Mouse (Mus musculus) lung, embryonic 15.5 days (tissue): ENCODE results near the gene Kiz. TPM values are rescaled to one million over a fixed set of nuclear protein-coding genes. Genes with fewer than 3 reads are reported as not detected.

Experiments used
- ATAC-seq: fragments of 200-750 bp; cut with Nextera tagmentation; 2 replicates; pipeline ENCODE4 v1.8.0; 2017; ENCODE audit warnings: moderate number of reproducible peaks, borderline replicate concordance; ENCODE audit not compliant: low FRiP score, low TSS enrichment; ENCODE audit errors: extremely low read depth
- H3K27ac ChIP-seq: fragments of 300-500 bp; sonication (generic); 2 replicates; pipeline ENCODE4 v1.5.1; 2015; ENCODE audit warnings: moderate library complexity, mild to moderate bottlenecking, inconsistent platforms
- H3K27me3 ChIP-seq: fragments of 300-500 bp; sonication (generic); 2 replicates; pipeline ENCODE4 v1.6.1; 2015; ENCODE audit warnings: inconsistent platforms
- H3K36me3 ChIP-seq: fragments of 300-500 bp; sonication (generic); 2 replicates; pipeline ENCODE4 v1.6.1; 2015; ENCODE audit warnings: inconsistent platforms
- H3K4me1 ChIP-seq: fragments of 300-500 bp; sonication (generic); 2 replicates; pipeline ENCODE4 v1.6.1; 2015; ENCODE audit warnings: inconsistent platforms
- H3K4me2 ChIP-seq: fragments of 300-500 bp; sonication (generic); 2 replicates; pipeline ENCODE4 v1.6.1; 2015; ENCODE audit warnings: inconsistent platforms, mild to moderate bottlenecking, moderate library complexity
- H3K4me3 ChIP-seq: fragments of 300-500 bp; sonication (generic); 2 replicates; pipeline ENCODE4 v1.5.1; 2015; ENCODE audit warnings: mild to moderate bottlenecking, inconsistent platforms
- H3K9ac ChIP-seq: fragments of 300-500 bp; sonication (generic); 2 replicates; pipeline ENCODE4 v1.6.1; 2015; ENCODE audit warnings: inconsistent platforms
- H3K9me3 ChIP-seq: fragments of 300-500 bp; sonication (generic); 2 replicates; pipeline ENCODE4 v1.6.1; 2016; ENCODE audit warnings: inconsistent platforms
- WGBS: fragments of 180-500 bp; shearing (Covaris S2); methylation state at CpG from one replicate; pipeline ENCODE4 v1.1.7; 2015; 5-methylcytosine and 5-hydroxymethylcytosine counted together
- polyA plus RNA-seq: library from polyadenylated mRNA; unstranded; fragments of >200 nt; fragmentation: Nextera tagmentation; extraction: Ambion mirVana; gene quantifications from 2 replicates; pipeline ENCODE4 v1.2.1, GENCODE M21; 2015

Kiz gene
- polyA plus RNA-seq, 1 experiment from 2014 or later, result 34.9 TPM

DNA sequence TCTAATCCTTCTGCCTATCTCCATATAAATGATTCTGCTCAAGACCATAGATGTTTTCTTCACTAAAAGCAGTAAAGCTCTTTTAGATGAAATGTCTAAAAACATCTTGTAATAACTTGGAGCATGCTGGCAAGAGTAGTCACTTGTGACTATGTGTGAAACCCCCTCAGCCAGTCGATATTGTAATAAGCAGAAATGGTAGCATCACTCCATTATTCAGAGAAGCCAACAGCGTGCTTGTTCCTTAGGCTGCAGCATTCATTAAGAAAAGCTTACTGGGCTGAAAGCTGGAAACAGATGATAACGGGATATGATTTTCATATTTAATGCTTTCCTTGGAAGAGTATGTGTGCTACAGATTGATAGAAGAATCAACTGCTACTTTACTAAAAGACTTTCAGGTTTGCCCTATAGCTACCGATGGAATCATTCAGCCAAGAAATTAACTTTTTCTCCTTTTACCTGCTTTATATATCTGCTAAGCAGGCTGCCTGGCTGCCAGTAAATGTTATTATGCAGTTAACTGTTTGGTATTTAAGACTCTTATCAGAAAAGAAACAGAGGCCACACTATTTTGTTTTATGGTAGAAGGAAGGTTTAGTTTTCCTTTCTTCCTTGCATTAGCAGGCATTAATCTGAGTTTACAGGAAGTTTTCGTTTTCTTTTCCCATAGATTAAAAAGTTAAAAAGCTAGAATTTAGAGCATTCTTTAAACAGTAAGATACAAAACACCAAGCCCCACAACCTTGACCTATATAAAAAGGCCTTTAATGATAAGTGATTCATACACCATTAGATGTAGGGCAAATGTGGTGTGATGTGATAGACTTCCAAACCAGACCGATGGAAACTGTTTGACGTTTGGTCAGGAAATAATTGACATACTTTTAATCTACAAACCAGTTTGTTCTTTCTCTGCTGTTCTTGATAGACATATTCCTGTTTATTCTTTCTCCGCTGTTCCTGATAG is 15.9 kb downstream of the Kiz start:
- 57% methylated on average over 8 of the region's 8 CpGs for whole genome bisulfite sequencing
- 0 out of 2 replicates have a peak, but pooled peaks cover 2% of the 10 kb centered on the region for H3K36me3 ChIP-seq
- H3K9ac ChIP-seq, result no peak overlapping the region
- H3K4me3 ChIP-seq, result no peak overlapping the region
- H3K27ac ChIP-seq, result no peak overlapping the region
- 0 out of 2 replicates have a peak, but pooled peaks cover under 1% of the 10 kb centered on the region for H3K4me1 ChIP-seq
- H3K4me2 ChIP-seq, result no peak overlapping the region
- ATAC-seq, result no peak
- no peaks in the 10 kb centered on the region for H3K9me3 ChIP-seq
- no peaks in the 10 kb centered on the region for H3K27me3 ChIP-seq

DNA sequence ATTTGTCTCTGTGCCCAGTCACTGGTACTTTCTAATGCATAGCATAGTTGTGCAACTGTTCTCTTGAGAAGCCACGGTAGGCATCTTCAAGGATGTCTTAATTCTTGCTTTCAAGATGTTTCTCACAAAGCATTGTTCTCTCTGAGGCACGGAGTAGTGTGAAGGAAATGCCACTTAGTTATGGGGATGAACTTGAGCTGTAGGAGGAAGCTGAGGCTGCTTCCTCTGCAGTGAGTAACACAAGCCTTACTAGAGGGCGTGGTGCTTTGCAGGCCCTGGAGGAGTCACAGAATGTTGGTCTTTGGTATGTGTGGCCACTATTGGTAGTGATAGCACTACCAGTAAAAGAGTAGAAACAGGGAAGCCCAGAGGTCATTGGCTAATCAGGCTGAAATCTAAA is 17.0 kb downstream of the Kiz start:
- Histone ChIP-seq H3K4me3 (no peak overlapping the region), H3K4me1 (0 out of 2 replicates have a peak, but pooled peaks cover 4% of the 10 kb centered on the region), H3K27me3 (no peaks in the 10 kb centered on the region), H3K27ac (no peak overlapping the region), H3K4me2 (no peak overlapping the region), H3K9me3 (no peaks in the 10 kb centered on the region), H3K36me3 (0 out of 2 replicates have a peak, but pooled peaks cover 2% of the 10 kb centered on the region), H3K9ac (no peak overlapping the region)
- WGBS, result 54% methylated on average over 3 of the region's 3 CpGs
- no peak for ATAC-seq

DNA sequence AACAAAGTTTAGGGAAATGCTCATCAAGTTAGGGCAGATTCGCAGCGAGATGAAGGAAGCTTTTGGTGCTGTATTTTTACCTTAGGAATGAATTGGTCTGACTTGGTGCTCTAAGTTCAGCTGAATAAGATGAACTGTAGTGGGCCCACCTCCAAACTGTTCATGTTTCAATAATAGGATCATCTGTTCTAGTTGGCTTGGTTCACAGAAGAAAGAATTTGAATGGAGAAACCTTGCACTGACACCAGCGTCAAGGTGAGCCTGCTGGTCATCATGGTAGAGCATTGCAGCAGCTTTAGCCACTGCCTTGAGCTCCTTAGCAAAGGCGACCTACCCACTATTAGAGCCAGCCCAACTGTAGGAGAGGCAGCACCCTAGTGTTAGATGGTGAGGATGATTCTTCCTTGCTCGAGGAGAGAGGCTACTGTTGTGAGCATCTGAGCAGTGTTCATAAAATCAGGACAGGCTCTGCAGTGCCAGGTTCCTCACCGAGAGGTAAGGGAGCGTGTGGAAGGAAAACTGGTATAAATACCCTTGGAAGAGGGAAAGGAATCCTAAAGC is 18.3 kb downstream of the Kiz start:
- Histone ChIP-seq H3K27me3 (no peaks in the 10 kb centered on the region), H3K36me3 (0 out of 2 replicates have a peak, but pooled peaks cover 2% of the 10 kb centered on the region), H3K4me3 (no peak overlapping the region), H3K27ac (no peak overlapping the region), H3K4me2 (no peak overlapping the region), H3K4me1 (0 out of 2 replicates have a peak, but pooled peaks cover 4% of the 10 kb centered on the region), H3K9ac (no peak overlapping the region), H3K9me3 (no peaks in the 10 kb centered on the region)
- no peak for ATAC-seq
- 83% methylated on average over 7 of the region's 7 CpGs for WGBS

DNA sequence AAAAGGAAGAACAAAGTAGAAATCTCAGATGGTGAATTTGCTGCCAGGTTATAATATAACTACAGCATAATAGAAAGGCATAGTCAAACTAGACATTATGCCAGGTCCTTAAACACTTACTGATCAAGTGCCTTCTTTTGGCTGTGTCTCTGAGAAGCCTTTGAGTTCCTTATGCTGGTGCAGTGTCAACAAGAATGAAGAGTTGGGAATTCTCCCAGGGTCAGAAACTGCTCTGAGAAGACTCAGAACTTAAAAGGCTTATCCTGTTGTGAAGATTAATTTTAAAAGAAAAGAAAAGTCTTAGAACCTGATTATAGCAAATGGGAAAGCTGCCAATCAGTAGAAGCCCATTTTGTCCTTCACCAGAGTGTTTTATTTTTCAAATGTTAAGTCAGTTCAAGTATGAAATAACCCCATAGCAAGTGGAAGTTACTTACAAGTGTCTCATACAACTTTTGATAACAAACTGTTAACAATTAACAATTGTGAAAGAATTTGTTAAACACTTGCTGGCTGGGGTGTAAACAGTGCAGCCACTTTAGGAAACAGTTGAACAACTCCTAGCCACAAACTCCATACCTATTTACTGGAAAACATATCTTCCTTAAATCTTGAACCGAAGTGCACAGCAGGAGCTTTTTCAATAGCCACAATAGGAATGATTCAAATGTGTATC is 21.9 kb downstream of the Kiz start:
- ATAC-seq, result no peak
- Histone ChIP-seq H3K27ac (no peak overlapping the region), H3K27me3 (no peaks in the 10 kb centered on the region), H3K36me3 (0 out of 2 replicates have a peak, but pooled peaks cover 2% of the 10 kb centered on the region), H3K9ac (no peak overlapping the region), H3K4me1 (0 out of 2 replicates have a peak, but pooled peaks cover 6% of the 10 kb centered on the region), H3K9me3 (no peaks in the 10 kb centered on the region), H3K4me3 (no peak overlapping the region), H3K4me2 (no peak overlapping the region)
- WGBS, result 66% methylated on average over 1 of the region's 1 CpGs

DNA sequence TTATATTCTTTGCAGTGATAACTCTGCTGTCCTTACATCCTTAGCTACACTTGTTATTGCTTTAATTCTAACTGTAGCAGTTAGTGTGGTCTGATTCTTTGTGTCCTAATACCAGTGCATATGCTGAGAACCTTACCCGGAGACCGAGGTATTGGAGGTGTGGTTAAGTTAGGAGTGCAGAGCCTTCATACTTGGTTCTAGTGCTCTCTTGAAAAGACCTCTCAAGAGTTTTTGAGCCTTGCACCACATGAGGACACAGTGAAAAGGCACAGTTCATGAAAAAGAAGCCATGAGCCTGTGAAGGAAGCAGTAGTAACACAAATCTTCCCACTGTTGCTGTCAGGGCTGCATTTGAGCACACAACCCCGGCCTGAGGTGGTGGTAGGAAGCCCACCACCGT is 26.0 kb downstream of the Kiz start:
- 0 out of 2 replicates have a peak, but pooled peaks cover 6% of the 10 kb centered on the region for H3K4me1 ChIP-seq
- ATAC-seq, result no peak; the same call in 1 of the 2 replicates
- WGBS, result 78% methylated on average over 4 of the region's 4 CpGs

DNA sequence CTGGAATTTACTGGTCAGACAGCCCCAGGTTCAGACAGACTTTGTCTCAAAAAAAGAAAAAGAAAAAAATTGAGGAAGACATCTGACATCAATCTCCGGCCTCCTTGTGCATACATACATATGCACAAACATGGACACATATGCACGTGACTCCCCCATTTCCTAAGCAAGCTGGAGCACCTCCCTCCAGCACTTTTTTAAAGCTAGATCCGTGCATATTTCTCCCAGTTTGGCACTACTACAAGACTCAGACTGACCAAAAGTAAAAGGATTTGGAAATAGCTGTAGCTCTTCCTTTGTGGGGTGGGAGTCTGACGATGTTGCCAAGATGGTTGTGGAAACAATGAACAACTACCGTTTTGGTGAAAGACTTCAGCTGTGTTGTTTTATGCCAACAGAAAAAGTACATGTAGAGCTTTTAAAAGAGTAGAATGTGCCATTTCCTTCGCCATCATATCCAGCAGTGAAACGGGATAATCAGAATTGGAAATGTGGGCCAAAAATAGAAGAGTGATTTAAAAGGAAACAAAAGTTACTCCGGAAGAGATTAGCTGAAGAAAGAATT is 28.7 kb downstream of the Kiz start:
- ATAC-seq, result no peak
- 0 out of 2 replicates have a peak, but pooled peaks cover 3% of the 10 kb centered on the region for H3K4me1 ChIP-seq
- no peaks in the 10 kb centered on the region for H3K27me3 ChIP-seq
- peak overlapping the region; percentile 29; the same call in 1 of the 2 replicates for H3K27ac ChIP-seq
- no peak overlapping the region for H3K9ac ChIP-seq
- no peaks in the 10 kb centered on the region for H3K36me3 ChIP-seq
- 60% methylated on average over 8 of the region's 8 CpGs for WGBS
- no peaks in the 10 kb centered on the region for H3K9me3 ChIP-seq
- H3K4me3 ChIP-seq, result no peak overlapping the region
- H3K4me2 ChIP-seq, result no peak overlapping the region

More for the DNA sequence above, 26.0 kb downstream of the Kiz start:
- Histone ChIP-seq H3K4me3 (no peak overlapping the region), H3K36me3 (no peaks in the 10 kb centered on the region), H3K9me3 (no peaks in the 10 kb centered on the region), H3K27me3 (no peaks in the 10 kb centered on the region), H3K27ac (no peak overlapping the region), H3K9ac (no peak overlapping the region), H3K4me2 (no peak overlapping the region)

DNA sequence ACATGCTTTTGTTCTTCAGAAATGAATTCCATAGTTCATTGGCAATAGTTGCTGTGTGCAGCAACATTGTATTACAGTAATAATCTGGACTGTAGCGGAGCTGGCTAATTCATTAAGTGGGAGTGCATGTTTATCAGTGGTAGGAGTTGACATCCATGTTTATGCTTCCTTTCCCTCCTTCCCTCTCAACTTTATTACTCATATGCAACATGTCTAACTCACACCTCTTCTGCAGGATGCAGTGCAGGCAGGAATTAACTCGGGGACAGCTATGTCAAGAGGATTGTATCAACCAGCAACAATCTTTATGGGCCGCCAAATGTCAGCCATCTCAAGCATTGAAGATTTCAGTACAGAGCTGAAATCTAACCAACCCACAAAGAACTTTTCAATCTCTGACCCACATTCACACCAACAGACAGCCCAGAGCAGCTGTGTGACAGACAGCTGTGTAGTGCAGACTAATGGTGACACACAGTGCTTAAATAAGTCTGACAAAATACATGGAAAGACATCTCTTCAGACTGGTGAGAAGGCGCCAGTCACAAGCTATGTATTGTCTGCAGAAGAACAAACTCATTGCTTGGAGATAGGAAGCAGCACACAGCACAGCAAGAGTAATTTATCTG is 33.2 kb downstream of the Kiz start:
- ATAC-seq, result peak; percentile 77; the same call in 1 of the 2 replicates

DNA sequence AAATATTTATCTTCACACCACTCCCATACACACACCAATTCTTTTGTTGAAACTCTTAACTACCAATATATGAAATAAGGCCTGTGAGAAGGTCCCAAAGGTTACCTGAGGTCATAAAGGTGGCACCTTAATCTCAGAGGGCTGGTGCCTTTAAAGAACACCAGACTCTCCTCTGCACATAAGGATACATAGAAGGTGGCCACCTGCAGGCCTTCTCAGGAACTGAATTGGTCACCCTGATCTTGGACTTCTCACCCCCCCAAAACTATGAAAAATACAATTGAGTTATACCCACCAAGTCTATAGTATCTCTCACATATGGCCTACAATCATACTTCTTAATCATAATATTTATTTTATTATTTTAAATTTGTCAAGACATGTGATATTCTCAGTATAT is 43.3 kb downstream of the Kiz start:
- Histone ChIP-seq H3K4me3 (no peak overlapping the region), H3K4me2 (no peak overlapping the region)

More for the DNA sequence above, 33.2 kb downstream of the Kiz start:
- H3K27me3 ChIP-seq, result no peaks in the 10 kb centered on the region
- H3K9ac ChIP-seq, result no peak overlapping the region
- H3K4me1 ChIP-seq, result no peaks in the 10 kb centered on the region
- H3K36me3 ChIP-seq, result peaks cover 3% of the 10 kb centered on the region
- no peak overlapping the region for H3K4me2 ChIP-seq
- H3K27ac ChIP-seq, result no peak overlapping the region
- H3K4me3 ChIP-seq, result no peak overlapping the region
- no peaks in the 10 kb centered on the region for H3K9me3 ChIP-seq
- 59% methylated on average over 4 of the region's 4 CpGs for whole genome bisulfite sequencing

DNA sequence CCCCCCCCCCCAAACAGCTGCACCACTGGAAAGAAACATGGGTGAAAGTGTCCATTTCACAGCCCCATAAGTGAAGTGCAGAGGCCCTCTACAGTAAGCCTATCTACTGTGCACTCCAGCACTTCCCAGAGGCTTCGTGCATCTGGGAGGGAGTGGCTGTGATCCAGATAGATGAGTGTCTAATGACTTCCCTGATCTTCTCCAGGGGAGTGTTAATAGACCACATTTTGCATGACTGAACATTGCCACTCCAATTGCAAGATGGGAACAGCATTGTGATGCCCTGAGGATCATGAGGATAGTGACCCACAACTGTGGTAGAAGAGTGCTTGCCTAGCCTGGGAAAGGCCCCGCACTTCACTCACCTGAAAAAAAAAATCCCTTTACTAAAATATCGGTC is 60.4 kb downstream of the Kiz start:
- H3K4me3 ChIP-seq, result no peak overlapping the region
- WGBS, result 84% methylated on average over 3 of the region's 3 CpGs
- no peaks in the 10 kb centered on the region for H3K9me3 ChIP-seq
- H3K9ac ChIP-seq, result no peak overlapping the region
- no peak for ATAC-seq
- no peak overlapping the region for H3K4me2 ChIP-seq
- H3K4me1 ChIP-seq, result no peaks in the 10 kb centered on the region
- no peak overlapping the region for H3K27ac ChIP-seq
- no peaks in the 10 kb centered on the region for H3K36me3 ChIP-seq
- no peaks in the 10 kb centered on the region for H3K27me3 ChIP-seq

More for the DNA sequence above, 43.3 kb downstream of the Kiz start:
- Histone ChIP-seq H3K27me3 (no peaks in the 10 kb centered on the region), H3K36me3 (no peaks in the 10 kb centered on the region), H3K9ac (no peak overlapping the region), H3K27ac (no peak overlapping the region), H3K9me3 (no peaks in the 10 kb centered on the region), H3K4me1 (no peaks in the 10 kb centered on the region)
- no peak for ATAC-seq

DNA sequence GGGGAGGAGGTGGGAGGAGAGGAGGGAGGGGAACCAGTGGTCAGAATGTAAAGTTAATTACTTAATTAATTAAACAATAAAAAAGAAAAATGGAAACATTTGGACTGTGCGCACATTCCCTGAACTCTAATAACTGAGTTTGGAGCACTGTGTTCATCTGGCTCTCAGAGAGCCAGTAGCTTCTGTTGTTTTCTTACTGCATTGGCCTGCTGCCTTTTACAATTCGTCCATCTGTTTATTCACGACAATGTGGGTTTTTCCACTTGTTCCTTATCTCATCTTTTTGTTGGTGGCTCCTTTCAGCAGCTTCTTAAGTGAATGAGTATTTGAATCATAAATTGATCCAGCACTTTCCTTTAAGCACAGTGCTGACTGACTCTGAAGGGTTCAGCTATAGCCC is 62.1 kb downstream of the Kiz start:
- Histone ChIP-seq H3K4me1 (no peaks in the 10 kb centered on the region), H3K4me2 (no peak overlapping the region), H3K9me3 (no peaks in the 10 kb centered on the region), H3K27me3 (no peaks in the 10 kb centered on the region), H3K36me3 (no peaks in the 10 kb centered on the region), H3K9ac (no peak overlapping the region), H3K4me3 (no peak overlapping the region), H3K27ac (no peak overlapping the region)
- 57% methylated on average over 3 of the region's 3 CpGs for WGBS
- ATAC-seq, result no peak
